Mouse (Mus musculus) CH12.LX (cell line): ENCODE measurements around the gene Mttp.

Experiments used
- CTCF ChIP-seq, 2 experiments: IDR thresholded peaks in 1 of 2; conservative IDR thresholded peaks in 1 of 2; 2 replicates each; pipeline ENCODE4 v1.5.1; 2011 to 2012; ENCODE audit warnings: low read depth in 2 of 2, low read length in 2 of 2, improper control_type of control experiment in 1 of 2, inconsistent platforms in 1 of 2, mild to moderate bottlenecking in 1 of 2, moderate library complexity in 1 of 2
- EP300 ChIP-seq: IDR thresholded peaks from 2 replicates; pipeline ENCODE4 v1.6.1; 2011; ENCODE audit warnings: low read length, improper control_type of control experiment
- ETS1 ChIP-seq: conservative IDR thresholded peaks from 2 replicates; pipeline ENCODE4 v1.6.1; 2012; ENCODE audit warnings: low read depth, mild to moderate bottlenecking, inconsistent platforms, low read length, improper control_type of control experiment, moderate library complexity
- IRF4 ChIP-seq: IDR thresholded peaks from 2 replicates; pipeline ENCODE4 v1.6.1; 2014; ENCODE audit warnings: low read depth, mild to moderate bottlenecking, inconsistent platforms, low read length, improper control_type of control experiment
- MAX ChIP-seq: IDR thresholded peaks from 2 replicates; pipeline ENCODE4 v1.6.1; 2011; ENCODE audit warnings: low read length, improper control_type of control experiment
- POLR2A ChIP-seq: IDR thresholded peaks from 2 replicates; pipeline ENCODE4 v1.6.1; 2011; ENCODE audit warnings: low read depth, mild to moderate bottlenecking, improper control_type of control experiment, low read length
- UBTF ChIP-seq: IDR thresholded peaks from 2 replicates; pipeline ENCODE4 v1.6.1; 2012; ENCODE audit warnings: low read depth, mild to moderate bottlenecking, inconsistent platforms, low read length, improper control_type of control experiment, moderate library complexity

- no peak for TF ChIP-seq CTCF (conservative IDR thresholded peaks at IDR 0.05 in 1 of 2, IDR thresholded peaks at IDR 0.05 in 1 of 2; ENCODE audit: low read depth in 2 of 2, low read length in 2 of 2)
- no peak for TF ChIP-seq EP300
- TF ChIP-seq ETS1: no peak
- no peak for TF ChIP-seq IRF4
- TF ChIP-seq UBTF: no peak
- TF ChIP-seq POLR2A: no peak
- TF ChIP-seq MAX: no peak
Measured at GRCm38 (mm10) chr3:138183371-138183770, 38.6 kb upstream of the Mttp start.
